Mouse (Mus musculus) stomach, embryonic 14.5 days (tissue): ENCODE data around the gene Gcsam. TPM values are rescaled to one million over a fixed set of nuclear protein-coding genes. Genes with fewer than 3 reads are reported as not detected.

Source experiments
- ATAC-seq: fragments of 200-750 bp; cut with Nextera tagmentation; 2 replicates; pipeline ENCODE4 v1.8.0; 2017; ENCODE audit warnings: low read depth, moderate TSS enrichment; ENCODE audit not compliant: insufficient number of reproducible peaks, insufficient read depth, low FRiP score
- H3K27ac ChIP-seq: fragments of 300-500 bp; sonication (generic); 2 replicates; pipeline ENCODE4 v1.5.1; 2014; ENCODE audit warnings: mild to moderate bottlenecking, low read length, moderate library complexity, mixed read lengths
- H3K27me3 ChIP-seq: fragments of 300-500 bp; sonication (generic); 2 replicates; pipeline ENCODE4 v1.6.1; 2014; ENCODE audit warnings: low read length, control low read depth, mixed read lengths; ENCODE audit not compliant: control insufficient read depth, insufficient read depth
- H3K36me3 ChIP-seq: fragments of 300-500 bp; sonication (generic); 2 replicates; pipeline ENCODE4 v1.6.1; 2014; ENCODE audit warnings: mild to moderate bottlenecking, control low read depth, low read length, moderate library complexity, mixed read lengths; ENCODE audit not compliant: control insufficient read depth, insufficient read depth
- H3K4me1 ChIP-seq: fragments of 300-500 bp; sonication (generic); 2 replicates; pipeline ENCODE4 v1.6.1; 2014; ENCODE audit warnings: low read length, control low read depth, mixed read lengths; ENCODE audit not compliant: control insufficient read depth, insufficient read depth
- H3K4me2 ChIP-seq: fragments of 300-500 bp; sonication (generic); replicated peaks from 2 replicates; pipeline ENCODE4 v1.6.1; 2014; ENCODE audit warnings: low read depth, low read length, control low read depth
- H3K4me3 ChIP-seq: fragments of 300-500 bp; sonication (generic); 2 replicates; pipeline ENCODE4 v1.5.1; 2014; ENCODE audit warnings: low read depth, low read length, control low read depth
- H3K9ac ChIP-seq: fragments of 300-500 bp; sonication (generic); replicated peaks from 2 replicates; pipeline ENCODE4 v1.6.1; 2014; ENCODE audit warnings: low read depth, mild to moderate bottlenecking, control low read depth, low read length, moderate library complexity, mixed read lengths
- H3K9me3 ChIP-seq: fragments of 300-500 bp; sonication (generic); 2 replicates; pipeline ENCODE4 v1.6.1; 2016; ENCODE audit warnings: low read depth, low read length, control low read depth; ENCODE audit not compliant: control insufficient read depth
- WGBS: fragments of 180-500 bp; shearing (Covaris S2); extraction: QIAGEN DNeasy Blood & Tissue Kit; methylation state at CpG from one replicate; pipeline ENCODE4 v1.1.7; 2014; 5-methylcytosine and 5-hydroxymethylcytosine counted together
- polyA plus RNA-seq: library from polyadenylated mRNA; unstranded; fragments of >200 nt; fragmentation: Nextera tagmentation; extraction: Ambion mirVana; gene quantifications from 2 replicates; pipeline ENCODE4 v1.2.1, GENCODE M21; 2014

Gcsam gene
- polyA plus RNA-seq, 1 experiment from 2014 or later, result 0.07 TPM

DNA sequence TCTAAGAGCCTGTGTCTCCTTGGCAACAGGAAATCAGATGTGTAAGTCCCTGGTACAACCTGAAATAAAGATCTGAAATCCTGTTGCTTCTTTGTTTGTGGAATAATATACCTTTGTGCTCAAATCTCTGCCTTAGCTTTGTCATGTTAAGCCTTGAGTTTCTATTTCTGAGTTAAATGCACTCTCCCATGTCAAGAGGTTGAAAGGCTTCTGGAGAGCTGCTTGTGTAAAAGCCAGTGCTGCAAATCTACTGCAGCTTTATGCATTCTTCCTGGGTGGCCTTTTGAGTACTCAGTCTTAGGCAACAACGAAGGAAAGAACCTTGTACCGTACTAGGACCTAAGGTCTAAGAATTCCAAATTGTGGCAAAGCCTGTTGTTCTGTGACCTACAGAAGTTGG is 3.1 kb downstream of the Gcsam start:
- Histone ChIP-seq H3K4me2 (no peak overlapping the region), H3K4me1 (0 out of 2 replicates have a peak, but pooled peaks cover 3% of the 10 kb centered on the region), H3K9me3 (no peaks in the 10 kb centered on the region), H3K4me3 (no peak overlapping the region), H3K27ac (no peak overlapping the region), H3K9ac (no peak overlapping the region), H3K36me3 (no peaks in the 10 kb centered on the region), H3K27me3 (no peaks in the 10 kb centered on the region)
- 55% methylated on average over 2 of the region's 2 CpGs for WGBS
- ATAC-seq, result no peak

DNA sequence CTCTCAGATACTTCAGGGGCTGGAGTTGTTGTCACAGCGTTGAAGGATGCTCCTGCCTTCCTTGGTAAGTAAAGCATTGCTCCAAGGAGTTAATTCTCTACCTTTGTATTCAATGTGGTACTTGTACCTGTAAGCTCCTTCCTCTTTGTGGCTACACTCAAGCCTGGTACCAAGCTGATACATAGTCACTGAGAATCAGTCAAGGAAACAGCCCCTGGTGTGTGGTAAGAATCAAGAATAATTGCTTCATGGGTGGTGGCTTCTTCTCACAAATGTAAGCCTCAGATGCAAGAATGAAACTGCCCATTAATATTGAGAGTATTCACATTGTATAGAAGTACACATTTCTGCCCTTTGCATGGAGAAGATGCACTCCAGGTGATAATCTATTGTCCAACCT is 5.8 kb downstream of the Gcsam start:
- no peaks in the 10 kb centered on the region for H3K9me3 ChIP-seq
- no peak overlapping the region for H3K9ac ChIP-seq
- WGBS, result 90% methylated on average over 1 of the region's 1 CpGs
- H3K4me1 ChIP-seq, result peaks cover 4% of the 10 kb centered on the region; the same call in 1 of the 2 replicates
- H3K27ac ChIP-seq, result no peak overlapping the region
- ATAC-seq, result no peak
- no peaks in the 10 kb centered on the region for H3K27me3 ChIP-seq
- no peak overlapping the region for H3K4me2 ChIP-seq
- H3K4me3 ChIP-seq, result no peak overlapping the region
- H3K36me3 ChIP-seq, result no peaks in the 10 kb centered on the region

DNA sequence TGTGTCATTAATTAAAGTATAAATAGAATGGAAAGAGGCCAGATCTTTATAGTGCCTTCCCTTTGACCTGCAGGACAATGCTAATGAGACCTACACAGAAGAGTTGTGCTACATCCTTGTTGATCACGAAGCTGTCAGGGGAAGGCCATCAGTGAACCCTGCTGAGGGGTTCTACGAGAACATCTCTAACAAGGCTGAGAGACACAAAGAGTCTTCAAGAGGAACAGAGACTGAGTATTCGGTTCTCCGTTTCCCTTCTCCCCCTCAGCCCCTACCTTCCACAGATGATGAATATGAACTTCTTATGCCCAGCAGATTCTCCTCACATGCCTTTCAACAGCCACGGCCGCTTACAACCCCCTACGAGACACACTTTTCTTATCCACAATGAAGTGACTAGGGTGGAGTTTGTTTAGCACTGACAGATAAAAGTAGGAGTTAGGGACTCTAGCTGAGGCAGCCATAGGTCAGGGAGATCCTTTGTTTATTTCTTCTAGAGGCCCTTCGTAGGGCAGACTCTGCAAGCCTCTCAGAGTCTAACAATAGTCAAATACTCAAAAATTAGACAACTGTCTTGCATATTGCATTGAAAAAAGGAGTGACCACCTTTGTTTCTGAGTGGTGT is 9.7 kb downstream of the Gcsam start:
- Histone ChIP-seq H3K9me3 (no peaks in the 10 kb centered on the region), H3K36me3 (no peaks in the 10 kb centered on the region), H3K4me1 (peaks cover 4% of the 10 kb centered on the region; the same call in 1 of the 2 replicates), H3K27me3 (no peaks in the 10 kb centered on the region), H3K4me2 (no peak overlapping the region), H3K4me3 (no peak overlapping the region), H3K9ac (no peak overlapping the region), H3K27ac (no peak overlapping the region)
- WGBS, result 44% methylated on average over 8 of the region's 8 CpGs
- no peak for ATAC-seq

DNA sequence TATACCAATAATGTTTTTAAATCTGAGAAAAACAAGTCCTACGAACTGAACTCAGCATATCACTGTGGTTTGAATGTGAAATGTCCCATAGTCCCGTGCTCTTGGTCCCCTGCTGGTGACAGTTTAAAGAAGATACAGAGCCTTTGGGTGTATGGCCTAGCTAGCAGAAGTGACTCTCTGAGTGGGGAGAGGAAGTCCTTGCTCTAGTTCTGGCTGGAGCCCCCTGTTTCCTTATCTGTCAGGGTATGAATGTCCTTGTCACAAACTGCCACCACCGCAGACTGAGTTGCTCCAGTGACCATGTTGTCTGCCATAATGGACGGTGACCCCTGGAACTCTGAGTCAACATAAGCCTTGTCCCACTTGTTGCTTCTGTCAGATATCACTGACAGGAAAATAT is 13.1 kb downstream of the Gcsam start:
- Histone ChIP-seq H3K4me2 (no peak overlapping the region), H3K36me3 (no peaks in the 10 kb centered on the region), H3K4me1 (peaks cover 4% of the 10 kb centered on the region; the same call in 1 of the 2 replicates), H3K27me3 (no peaks in the 10 kb centered on the region), H3K9ac (no peak overlapping the region), H3K4me3 (no peak overlapping the region), H3K9me3 (no peaks in the 10 kb centered on the region), H3K27ac (no peak overlapping the region)
- WGBS, result 81% methylated on average over 4 of the region's 4 CpGs
- ATAC-seq, result no peak

DNA sequence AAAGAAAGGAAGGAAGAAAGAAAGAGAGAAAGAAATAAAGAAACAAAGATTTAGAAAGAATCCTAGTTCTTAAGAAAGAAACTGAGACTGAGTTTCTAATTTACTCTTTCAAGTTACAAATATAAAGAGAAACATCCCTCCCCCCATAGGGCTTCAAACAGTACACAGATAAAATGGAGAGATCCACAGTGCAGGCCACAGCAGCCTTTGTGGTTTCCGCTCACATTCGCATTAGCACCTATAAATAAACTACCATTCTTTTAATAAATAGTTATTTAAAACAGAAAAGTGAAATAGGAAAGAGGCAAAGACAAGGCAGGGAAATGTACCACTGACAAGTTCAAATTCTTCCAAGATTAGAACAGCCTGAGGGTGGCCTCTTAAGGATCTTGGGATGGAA is 14.6 kb downstream of the Gcsam start:
- peaks cover 3% of the 10 kb centered on the region; the same call in 1 of the 2 replicates for H3K4me1 ChIP-seq
- H3K36me3 ChIP-seq, result no peaks in the 10 kb centered on the region
- no peaks in the 10 kb centered on the region for H3K9me3 ChIP-seq
- no peak overlapping the region for H3K27ac ChIP-seq
- H3K9ac ChIP-seq, result no peak overlapping the region
- H3K4me2 ChIP-seq, result no peak overlapping the region
- 86% methylated on average over 2 of the region's 2 CpGs for WGBS
- no peak for ATAC-seq
- H3K27me3 ChIP-seq, result no peaks in the 10 kb centered on the region
- H3K4me3 ChIP-seq, result no peak overlapping the region

DNA sequence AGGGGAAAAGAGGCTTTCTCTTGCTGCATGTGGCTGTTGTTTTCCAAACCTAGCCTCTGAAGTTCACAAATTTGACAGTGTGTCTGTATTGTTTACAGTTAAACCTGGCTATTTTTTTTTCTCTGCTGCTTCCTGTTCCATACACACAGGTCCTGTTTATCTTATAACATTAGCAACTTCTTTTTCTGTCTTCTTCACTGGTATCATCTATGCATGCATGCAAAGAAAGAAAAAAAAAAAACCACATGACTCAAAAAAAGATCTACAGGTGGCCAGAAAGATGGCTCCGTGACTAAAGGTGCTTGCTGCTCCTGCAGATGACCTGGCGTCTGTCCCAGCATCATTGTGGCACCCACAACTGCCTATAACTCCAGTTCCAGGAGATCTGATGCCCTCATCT is 15.2 kb downstream of the Gcsam start:
- H3K4me1 ChIP-seq, result no peaks in the 10 kb centered on the region
- 83% methylated on average over 2 of the region's 2 CpGs for WGBS
- no peaks in the 10 kb centered on the region for H3K36me3 ChIP-seq
- H3K27me3 ChIP-seq, result no peaks in the 10 kb centered on the region
- no peaks in the 10 kb centered on the region for H3K9me3 ChIP-seq
- H3K4me3 ChIP-seq, result no peak overlapping the region
- no peak overlapping the region for H3K27ac ChIP-seq
- H3K9ac ChIP-seq, result no peak overlapping the region
- no peak for ATAC-seq
- H3K4me2 ChIP-seq, result no peak overlapping the region

DNA sequence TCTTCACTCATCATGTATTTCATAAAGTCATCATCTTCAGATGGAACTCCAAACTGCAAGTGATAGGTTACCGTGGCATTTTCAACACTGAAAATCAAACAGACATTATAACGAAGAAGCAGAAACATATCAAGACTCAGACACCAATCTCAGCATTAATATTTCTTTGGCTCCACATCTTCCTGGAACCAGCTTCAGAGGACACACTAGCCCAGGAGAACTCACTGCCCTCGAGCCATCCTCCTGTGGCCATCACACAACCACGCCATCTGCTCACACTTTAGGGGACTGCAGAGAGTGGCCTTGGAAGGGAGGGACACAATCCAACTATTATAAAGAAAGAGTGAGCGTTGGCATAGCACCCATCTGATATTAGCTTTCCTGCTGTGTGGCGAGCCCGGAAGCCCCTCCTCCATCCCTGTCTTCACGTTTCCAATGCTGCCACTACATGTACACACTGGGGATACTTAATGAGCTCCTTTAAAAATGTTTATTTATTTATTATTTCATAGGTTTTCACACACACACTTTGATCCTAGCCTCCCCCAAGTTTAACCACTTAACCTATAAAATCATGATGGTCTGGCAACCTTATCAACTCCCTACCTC is 19.4 kb downstream of the Gcsam start:
- H3K36me3 ChIP-seq, result no peaks in the 10 kb centered on the region
- H3K27ac ChIP-seq, result no peak overlapping the region
- H3K27me3 ChIP-seq, result no peaks in the 10 kb centered on the region
- no peak overlapping the region for H3K9ac ChIP-seq
- H3K9me3 ChIP-seq, result no peaks in the 10 kb centered on the region
- H3K4me3 ChIP-seq, result no peak overlapping the region
- H3K4me2 ChIP-seq, result no peak overlapping the region
- no peaks in the 10 kb centered on the region for H3K4me1 ChIP-seq
- ATAC-seq, result no peak
- WGBS, result 70% methylated on average over 8 of the region's 8 CpGs

DNA sequence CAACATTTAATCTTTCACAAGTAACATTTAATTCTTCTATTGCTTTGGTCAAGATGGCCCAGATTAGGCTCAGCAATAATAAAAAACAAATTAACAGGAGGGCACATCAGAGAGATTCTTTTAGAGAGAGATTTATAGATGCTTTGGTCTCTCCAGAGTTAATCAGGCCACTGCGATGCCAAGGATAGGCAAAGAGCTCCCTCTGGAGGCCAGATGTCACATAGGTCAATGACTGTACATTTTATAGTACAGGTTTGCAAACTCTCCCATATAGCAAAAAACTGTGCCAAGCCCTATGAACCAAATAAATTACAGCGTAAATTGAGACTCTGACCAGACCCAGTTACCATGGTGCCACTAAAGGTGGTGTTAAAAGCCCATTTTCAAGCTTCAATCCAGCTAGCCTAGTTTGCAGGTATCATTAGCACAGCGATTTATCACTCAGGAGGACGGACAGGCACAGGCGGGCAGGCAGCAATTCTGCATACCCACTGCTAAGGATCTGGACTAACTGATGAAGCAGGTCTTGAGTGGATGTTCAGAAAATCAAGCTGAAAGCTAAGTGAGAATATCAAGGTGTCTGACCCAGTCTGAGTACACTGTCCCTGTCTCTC is 20.3 kb downstream of the Gcsam start:
- Histone ChIP-seq H3K27ac (no peak overlapping the region), H3K9ac (no peak overlapping the region), H3K4me3 (no peak overlapping the region), H3K9me3 (no peaks in the 10 kb centered on the region), H3K4me1 (no peaks in the 10 kb centered on the region), H3K36me3 (no peaks in the 10 kb centered on the region), H3K4me2 (no peak overlapping the region), H3K27me3 (no peaks in the 10 kb centered on the region)
- 42% methylated on average over 5 of the region's 5 CpGs for WGBS
- peak; percentile 46; the same call in 1 of the 2 replicates for ATAC-seq
